Mouse (Mus musculus) adipocyte (in vitro differentiated cells): ENCODE data around the gene Cbln3.

Experiments
- DNase-seq: peaks from one replicate; pipeline ENCODE4 v3.0.0-alpha.2; 2016; ENCODE audit warnings: low spot score

Gene Cbln3

DNA sequence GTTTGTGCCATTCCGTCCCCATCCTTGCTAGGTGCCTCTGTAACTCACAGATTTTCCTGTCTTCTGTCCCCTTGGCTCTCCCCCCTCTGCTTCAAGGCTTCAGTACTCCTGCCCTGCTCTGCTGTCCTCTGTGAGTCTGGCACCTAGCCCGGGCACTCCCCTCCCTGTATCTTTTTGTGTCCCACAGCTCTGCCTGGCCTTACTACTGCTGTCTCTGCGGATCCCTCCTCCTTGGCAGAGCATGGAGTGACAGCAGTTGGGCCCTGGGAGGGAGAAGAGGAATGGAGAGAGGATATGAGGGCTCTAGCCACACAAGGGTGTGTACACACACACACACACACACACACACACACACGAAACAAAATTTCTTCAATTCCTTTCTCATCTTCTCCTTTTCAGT is at the start of gene Cbln3:
Cbln3 (minus strand) TSS at position 227 of the 400 bp plus-strand sequence.
- peak; percentile 39 for DNase-seq

DNA sequence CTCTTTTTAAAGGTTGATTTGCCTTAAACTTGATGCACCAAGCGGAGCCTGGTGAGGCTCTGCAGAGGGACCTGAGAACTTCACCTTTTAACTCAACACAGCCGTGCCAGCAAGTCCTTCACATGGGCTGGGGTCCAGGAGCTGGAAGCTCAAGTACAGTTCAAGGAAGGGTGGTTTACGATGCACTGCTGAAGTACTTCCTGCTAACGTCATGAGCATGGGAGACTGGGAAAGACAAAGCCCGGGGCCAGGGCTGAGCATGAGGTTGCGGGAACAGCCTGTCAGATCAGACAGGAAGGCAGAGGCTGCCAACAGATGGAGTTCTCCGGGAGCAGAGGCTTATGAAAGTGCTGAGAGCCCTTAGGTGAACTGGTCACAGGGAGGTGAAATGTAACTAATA is 49.4 kb upstream of the Cbln3 start:
- DNase-seq, result peak; percentile 50

DNA sequence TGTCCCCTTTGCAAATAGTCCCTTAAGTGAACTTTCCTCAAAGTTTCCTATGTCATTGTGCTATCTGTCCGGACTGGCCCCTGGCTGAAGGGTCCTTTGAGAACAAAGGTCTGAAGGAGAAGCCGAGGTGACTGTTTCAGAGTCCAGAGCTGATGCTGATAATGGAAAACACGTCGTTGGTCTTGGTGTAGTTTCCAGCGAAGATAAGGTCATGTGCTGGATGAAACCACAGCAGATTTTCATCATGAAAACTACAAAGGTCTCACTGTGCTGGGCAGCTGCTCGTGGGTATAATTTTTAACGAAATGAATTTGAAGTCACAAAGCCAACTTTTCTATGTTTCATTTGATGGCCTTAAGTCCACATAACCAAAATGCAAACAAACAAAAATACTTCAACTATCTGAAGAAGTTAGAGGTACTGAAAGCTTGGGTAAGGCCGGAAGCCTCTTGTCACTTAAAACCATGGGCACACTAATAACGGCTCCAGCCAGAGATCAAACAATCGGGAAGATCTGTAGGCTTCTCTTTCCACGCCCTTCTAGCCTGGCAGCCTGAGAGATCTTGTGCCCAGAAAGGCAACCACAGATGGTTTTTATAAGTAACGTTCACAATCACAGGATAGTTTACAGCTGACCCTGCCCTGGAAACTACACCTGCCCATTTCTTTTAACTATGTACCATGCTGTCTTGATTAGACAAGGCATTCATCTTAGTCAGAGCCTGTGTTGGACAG is 45.2 kb upstream of the Cbln3 start:
- no peak for DNase-seq

DNA sequence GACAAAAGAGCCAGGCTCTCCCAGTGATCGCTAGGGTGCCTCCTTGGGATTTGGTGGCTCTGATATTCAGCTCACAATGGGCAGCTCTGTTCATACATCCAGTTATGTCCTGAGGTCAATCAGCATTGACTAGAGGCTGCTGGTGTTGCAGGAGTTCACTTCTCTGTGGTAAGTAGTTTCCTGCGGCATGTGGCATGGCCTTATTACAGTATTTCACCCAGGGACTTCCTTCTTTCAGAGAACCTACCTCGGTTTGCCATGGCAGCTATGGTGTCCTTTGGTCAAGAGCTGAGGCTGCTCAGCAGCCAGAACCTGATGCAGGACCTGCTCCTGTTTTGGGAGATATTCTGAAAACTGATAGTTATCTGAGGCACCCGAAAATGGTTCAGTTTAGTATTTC is 42.7 kb upstream of the Cbln3 start:
- no peak for DNase-seq

DNA sequence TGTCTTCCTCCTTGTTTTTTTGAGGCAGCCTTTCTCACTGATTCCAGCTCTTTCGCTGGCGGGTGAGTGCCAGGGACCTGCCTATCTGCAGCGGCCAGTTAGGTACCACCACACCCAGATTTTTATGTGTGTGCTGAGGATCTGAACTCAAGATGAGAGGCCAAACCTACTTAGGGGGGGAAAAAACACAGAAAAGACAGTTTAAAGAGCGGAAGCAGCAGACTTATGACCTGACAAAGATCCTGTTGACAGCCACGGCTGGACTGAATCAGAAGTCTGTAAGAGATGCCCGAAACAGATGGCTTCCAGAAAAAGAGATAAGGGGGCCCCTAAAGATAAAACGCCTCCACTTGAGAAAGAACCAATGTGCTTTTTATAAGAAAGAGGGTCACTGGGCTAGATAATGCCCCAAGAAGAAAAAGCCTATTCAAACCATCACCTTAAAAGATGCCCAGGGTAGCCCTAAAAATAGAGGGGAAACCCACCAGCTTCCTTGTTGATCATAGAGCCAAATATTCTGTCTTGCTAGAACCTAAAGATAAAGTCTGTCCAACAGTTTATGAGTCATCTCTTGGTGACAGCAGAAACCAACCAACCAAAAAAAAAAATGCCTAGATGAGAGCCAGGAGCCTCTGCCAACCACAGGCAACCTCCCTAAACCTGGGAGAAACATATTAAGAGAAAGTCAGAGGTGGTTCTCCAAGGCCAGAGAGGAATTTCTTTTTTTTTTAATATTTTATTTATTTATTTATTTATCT is 38.5 kb upstream of the Cbln3 start:
- DNase-seq, result no peak

- peak; percentile 85 for DNase-seq
Observed at GRCm38 (mm10) chr14:55918240-55919082, 34.3 kb upstream of the Cbln3 start.

- DNase-seq, result no peak
Observed at GRCm38 (mm10) chr14:55913406-55913805, 29.2 kb upstream of the Cbln3 start.

DNA sequence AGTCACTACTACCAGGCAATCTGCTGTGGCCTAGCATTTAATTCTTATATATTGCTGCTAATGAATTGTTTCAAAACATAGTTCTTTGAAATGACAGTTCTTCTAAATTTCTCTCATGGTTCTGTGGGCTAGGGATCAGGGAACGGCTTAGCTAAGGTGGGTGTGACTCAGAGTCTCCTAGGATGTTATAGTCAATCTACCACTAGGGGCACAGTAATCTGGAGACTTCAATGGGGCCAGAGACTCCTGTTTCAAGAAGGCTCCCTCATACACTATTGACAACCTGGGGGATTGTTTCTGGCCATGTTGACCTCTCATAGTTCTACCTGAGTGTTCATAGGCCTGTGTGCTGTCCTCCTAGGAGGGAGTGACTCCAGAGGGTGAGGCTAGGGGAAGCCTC is 21.3 kb upstream of the Cbln3 start:
- no peak for DNase-seq

DNA sequence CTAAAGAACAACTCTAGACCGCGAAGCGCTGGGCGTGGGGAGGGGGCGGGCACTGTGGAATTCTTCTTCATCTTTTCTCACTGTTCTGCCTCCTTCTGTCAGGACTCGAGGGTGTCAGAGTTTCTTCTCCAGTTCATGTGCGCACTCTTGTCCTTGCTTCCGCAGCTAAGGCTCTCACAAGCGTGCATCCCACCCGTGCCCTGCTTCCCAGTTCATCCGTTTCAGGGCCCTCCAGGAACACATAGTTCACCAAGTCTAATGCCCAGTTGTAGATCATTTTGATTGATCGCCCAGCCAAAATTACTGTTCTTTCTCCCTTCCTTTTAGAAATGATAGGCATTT is 16.2 kb upstream of the Cbln3 start:
- DNase-seq, result no peak

DNA sequence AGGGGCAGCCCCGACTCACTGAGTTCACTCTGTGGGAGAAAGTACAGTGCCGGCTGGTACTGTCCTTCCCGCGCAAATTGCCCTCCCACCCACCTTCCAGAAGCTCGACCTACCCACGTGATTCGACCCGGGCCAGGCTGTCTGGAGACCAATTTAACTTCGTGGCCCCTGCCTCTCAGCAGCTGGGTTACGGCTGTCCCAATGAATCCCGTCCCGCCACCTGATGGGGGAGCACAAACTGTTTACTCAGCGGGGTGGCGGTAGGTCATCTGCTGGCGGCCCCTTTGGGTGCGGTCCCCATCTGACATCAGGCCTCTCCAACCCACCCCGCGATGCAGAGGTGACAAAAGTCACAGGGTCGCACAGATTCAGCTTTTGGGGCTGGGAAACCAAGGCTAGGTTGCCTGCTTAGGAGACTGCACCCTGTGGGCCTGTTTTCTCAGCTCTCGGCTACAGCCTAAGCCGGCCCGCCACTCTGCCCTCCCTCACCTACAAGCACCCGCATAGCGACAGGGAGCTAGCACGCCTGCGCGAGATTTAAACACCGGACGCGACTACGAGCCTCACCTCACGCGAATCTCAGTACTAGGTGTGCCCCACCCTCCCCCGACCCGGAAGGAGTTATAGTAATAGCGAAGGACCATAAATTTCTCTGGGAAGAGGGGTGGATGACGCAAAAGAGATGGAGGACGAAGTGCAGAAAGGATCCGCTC is 15.7 kb upstream of the Cbln3 start, which contains the start of gene Sdr39u1:
Sdr39u1 (minus strand) TSS at position 593 of the 713 bp plus-strand sequence.
- no peak for DNase-seq

DNA sequence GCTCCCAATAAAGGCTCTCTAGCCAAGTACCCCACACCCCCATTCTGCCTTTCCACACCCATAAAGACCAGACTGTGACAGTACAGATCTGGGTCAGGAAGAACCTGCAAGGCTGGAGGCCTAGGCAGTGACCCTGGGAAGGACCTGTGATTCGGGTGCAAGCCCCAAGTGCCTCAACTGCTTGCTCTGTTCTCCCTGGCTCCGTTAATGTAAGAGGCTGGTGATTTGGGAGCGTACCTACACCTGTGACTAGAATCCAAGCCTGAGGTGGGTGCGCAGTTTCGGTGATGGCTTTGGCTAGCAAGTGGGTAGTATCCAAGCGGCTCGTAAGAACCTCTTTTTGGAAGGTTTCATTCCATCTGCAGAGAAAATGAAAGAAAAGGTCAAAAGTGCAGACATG is 14.8 kb upstream of the Cbln3 start:
- DNase-seq, result no peak

- no peak for DNase-seq
Observed at GRCm38 (mm10) chr14:55897671-55898070, 13.5 kb upstream of the Cbln3 start.

- no peak for DNase-seq
Observed at GRCm38 (mm10) chr14:55886571-55887382, 2.6 kb upstream of the Cbln3 start.

DNA sequence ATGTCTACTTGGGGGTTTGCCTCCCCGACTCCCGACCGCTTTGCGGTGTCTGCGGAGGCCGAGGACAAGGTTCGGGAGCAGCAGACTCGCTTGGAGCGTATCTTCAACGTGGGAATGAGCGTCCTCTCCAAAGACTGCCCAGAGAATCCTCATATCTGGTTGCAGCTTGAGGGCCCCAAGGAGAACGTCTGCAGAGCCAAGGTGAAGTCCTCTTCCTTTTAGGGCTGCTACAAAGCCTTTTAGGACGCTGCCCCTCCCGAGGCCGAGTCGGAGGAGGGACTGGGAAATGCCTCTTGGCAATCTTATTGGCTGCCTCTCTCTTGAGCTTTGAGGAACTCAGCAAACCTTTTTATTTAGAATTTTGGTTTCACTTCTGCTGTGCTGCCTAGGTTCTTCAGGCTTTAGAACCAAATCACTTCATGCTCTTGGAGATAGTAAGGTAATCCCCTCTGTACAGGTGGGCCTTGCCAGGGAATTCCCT is 1.6 kb upstream of the Cbln3 start:
- peak; percentile 53 for DNase-seq

DNA sequence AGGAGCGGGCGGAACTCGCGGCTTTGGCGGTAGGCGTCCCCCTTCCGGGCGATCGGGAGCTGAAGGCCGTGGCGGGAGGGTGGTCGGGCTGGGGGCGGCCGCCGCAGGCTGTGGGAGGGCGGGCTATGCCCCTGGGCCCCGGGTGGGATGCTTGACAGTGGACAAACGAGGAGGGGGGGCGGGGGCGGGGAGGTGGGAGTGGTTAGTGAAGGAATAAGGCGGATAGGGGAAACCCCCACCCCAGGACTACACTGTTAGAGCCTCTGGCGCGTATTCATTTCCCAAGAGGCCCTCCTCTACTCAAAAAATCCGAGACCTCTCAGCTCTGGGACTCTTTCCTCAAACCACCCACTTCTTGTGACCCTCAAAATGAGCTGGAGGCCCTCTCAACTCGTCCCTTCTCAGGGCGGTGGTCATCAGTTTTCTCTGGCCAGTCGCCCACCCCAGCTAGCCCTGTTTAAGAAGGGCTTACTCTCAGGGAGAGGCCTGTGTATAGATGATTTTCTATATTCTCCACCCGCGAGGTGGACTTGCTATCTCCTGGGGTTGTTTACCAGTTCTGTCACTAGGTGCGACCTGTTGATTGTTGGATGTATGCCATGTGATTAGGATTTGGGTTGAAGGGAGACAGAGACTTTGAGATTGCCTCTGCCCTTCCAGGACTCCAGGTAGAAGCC is 1.1 kb upstream of the Cbln3 start:
- DNase-seq, result peak; percentile 30

DNA sequence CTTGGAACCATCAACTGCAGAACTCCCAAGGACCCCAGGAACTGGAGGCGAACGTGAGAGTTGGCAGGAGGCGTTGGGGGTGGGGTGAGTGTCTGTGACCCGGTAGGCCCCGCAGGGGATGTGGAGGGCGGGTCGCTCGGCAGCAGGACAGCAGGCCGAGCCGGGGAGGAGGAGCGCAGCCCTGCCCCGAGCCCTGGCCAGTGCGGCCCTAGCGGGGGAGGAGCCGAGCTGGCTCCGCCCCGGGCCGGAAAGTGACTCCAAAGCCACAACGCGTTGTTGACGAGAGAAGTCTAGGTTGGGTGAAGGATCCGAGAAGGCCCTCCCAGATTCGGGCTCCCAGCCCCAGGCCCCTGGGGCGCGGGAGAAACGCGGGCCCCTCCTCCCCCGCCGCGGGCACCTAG is 521 bp upstream of the Cbln3 start, which contains the start of gene Khnyn:
Khnyn (plus strand) TSS at position 235 of the 401 bp plus-strand sequence.
- DNase-seq, result peak; percentile 81

GRCm38 (mm10) chr14:55883663-55884062 is 529 bp downstream of the Cbln3 start:
- no peak for DNase-seq

DNA sequence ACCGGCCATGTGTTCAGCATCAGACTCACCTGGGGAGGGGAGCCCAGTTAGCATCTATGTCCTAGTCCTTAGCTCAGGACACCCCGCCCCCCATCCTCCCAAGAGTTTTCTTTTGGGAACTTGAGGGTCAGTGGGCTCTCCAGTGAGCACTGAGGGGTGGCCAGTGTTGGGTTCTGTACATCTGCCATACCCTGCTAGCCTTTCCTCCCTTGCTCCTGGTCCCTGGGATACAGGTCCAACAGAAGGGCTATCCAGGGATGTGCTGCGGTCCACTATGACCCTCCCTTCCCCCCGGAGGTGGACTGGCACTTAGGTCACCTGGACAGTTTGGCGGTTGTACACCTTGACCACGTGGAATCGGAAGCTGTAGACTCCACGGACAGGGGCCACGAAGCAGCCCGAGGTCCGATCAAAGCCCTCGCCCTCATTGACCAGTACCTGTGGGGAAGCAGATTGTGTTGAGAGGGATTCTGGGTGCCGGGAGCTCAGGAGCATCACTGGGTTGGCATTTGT is 987 bp downstream of the Cbln3 start:
- no peak for DNase-seq

DNA sequence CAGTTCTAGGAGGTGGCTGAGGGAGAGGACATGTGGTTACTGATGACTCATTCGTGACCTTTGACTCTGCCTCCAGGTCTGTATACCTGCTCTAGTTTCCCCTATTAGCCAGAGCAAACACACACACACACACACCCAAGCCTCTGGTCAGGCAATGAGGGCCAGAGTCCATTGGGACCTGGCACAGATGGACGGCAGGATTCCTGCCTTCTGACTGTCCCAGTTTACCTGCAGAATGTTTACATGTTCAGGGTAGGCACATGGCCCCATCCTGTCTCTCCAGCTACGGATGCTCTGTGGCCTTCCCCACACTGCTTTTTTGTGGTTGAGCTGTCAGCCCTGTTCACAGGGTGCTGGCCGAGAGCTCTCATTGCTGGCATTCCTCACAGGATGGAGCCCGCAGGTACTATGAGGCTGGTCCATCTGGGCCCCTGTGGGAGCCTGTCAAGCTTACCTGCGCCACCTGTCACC is 2.0 kb downstream of the Cbln3 start:
- no peak for DNase-seq

DNA sequence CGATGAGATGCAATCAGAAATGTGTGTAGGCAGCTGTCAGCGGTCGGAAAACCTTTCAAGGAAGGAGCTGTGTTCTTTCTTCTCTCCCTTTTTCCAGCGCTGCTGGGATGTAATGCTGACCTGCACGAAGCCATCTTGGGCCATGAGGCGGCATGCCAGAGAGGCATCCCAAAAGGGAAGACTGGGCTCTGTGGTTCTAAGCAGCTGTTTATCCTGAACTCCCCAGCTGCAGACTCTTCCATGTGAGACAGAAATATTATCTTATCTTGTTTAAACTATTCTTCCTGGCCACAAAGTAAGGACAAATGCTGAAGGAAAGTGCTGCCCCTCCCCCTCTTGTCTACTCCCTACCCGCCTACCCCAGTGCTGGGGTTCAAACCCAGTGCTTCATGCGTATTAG is 3.2 kb downstream of the Cbln3 start:
- no peak for DNase-seq
